Mouse (Mus musculus) stomach, embryonic 15.5 days (tissue): ENCODE results near the gene Syna. TPM values are rescaled to one million over a fixed set of nuclear protein-coding genes. Genes with fewer than 3 reads are reported as not detected.

Source experiments
- ATAC-seq: fragments of 200-750 bp; cut with Nextera tagmentation; 2 replicates; pipeline ENCODE4 v1.8.0; 2017; ENCODE audit warnings: low read depth, moderate number of reproducible peaks, moderate TSS enrichment; ENCODE audit not compliant: insufficient read depth, low FRiP score
- H3K27ac ChIP-seq: fragments of 300-500 bp; sonication (generic); 2 replicates; pipeline ENCODE4 v1.5.1; 2015; ENCODE audit warnings: mild to moderate bottlenecking, inconsistent platforms
- H3K27me3 ChIP-seq: fragments of 300-500 bp; sonication (generic); replicated peaks from 2 replicates; pipeline ENCODE4 v1.6.1; 2015; ENCODE audit warnings: inconsistent platforms
- H3K36me3 ChIP-seq: fragments of 300-500 bp; sonication (generic); 2 replicates; pipeline ENCODE4 v1.6.1; 2015; ENCODE audit warnings: inconsistent platforms
- H3K4me1 ChIP-seq: fragments of 300-500 bp; sonication (generic); 2 replicates; pipeline ENCODE4 v1.6.1; 2015; ENCODE audit warnings: inconsistent platforms
- H3K4me2 ChIP-seq: fragments of 300-500 bp; sonication (generic); 2 replicates; pipeline ENCODE4 v1.6.1; 2015; ENCODE audit warnings: mild to moderate bottlenecking, inconsistent platforms
- H3K4me3 ChIP-seq: fragments of 300-500 bp; sonication (generic); replicated peaks from 2 replicates; pipeline ENCODE4 v1.5.1; 2015; ENCODE audit warnings: inconsistent platforms
- H3K9ac ChIP-seq: fragments of 300-500 bp; sonication (generic); 2 replicates; pipeline ENCODE4 v1.6.1; 2015; ENCODE audit warnings: inconsistent platforms
- H3K9me3 ChIP-seq: fragments of 300-500 bp; sonication (generic); 2 replicates; pipeline ENCODE4 v1.6.1; 2016; ENCODE audit warnings: inconsistent platforms
- WGBS: fragments of 180-500 bp; shearing (Covaris S2); methylation state at CpG from one replicate; pipeline ENCODE4 v1.1.7; 2015; 5-methylcytosine and 5-hydroxymethylcytosine counted together
- polyA plus RNA-seq: library from polyadenylated mRNA; unstranded; fragments of >200 nt; fragmentation: Nextera tagmentation; extraction: Ambion mirVana; gene quantifications from 2 replicates; pipeline ENCODE4 v1.2.1, GENCODE M21; 2015

The Syna gene
- polyA plus RNA-seq, 1 experiment from 2014 or later: 0.09 TPM

DNA sequence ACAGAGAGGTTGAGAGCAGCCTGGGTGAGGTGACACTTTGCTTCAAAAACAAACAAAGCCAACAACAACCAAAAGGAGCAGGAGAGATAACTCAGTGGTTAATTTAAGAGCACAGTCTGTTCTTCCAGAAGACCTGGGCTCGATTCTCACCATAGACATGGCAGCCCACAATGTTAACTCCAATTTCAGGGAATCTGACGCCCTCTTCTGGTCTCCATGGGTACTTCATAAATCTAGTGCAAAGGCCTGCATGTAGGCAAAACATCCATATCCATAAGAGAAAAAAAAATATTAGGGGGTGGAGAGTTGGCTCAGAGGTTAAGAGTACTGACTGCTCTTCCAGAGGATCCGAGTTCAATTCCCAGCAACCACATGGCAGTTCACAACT is 14.7 kb downstream of the Syna start:
- Histone ChIP-seq H3K27me3 (no peaks in the 10 kb centered on the region), H3K36me3 (no peaks in the 10 kb centered on the region), H3K4me1 (peaks cover 35% of the 10 kb centered on the region), H3K9me3 (no peaks in the 10 kb centered on the region), H3K4me2 (no peak overlapping the region), H3K27ac (no peak overlapping the region), H3K4me3 (no peak overlapping the region), H3K9ac (no peak overlapping the region)
- 52% methylated on average over 3 of the region's 3 CpGs for WGBS
- no peak for ATAC-seq

- WGBS: 68% methylated on average over 19 of the region's 19 CpGs
- no peak overlapping the region for H3K4me3 ChIP-seq
- H3K9me3 ChIP-seq: no peaks in the 10 kb centered on the region
- H3K9ac ChIP-seq: no peak overlapping the region
- H3K4me2 ChIP-seq: no peak overlapping the region
- ATAC-seq: no peak
- H3K4me1 ChIP-seq: peaks cover 34% of the 10 kb centered on the region
- H3K27me3 ChIP-seq: no peaks in the 10 kb centered on the region
- no peaks in the 10 kb centered on the region for H3K36me3 ChIP-seq
- no peak overlapping the region for H3K27ac ChIP-seq
Observed at GRCm38 (mm10) chr5:134544516-134545241, 15.3 kb downstream of the Syna start.

DNA sequence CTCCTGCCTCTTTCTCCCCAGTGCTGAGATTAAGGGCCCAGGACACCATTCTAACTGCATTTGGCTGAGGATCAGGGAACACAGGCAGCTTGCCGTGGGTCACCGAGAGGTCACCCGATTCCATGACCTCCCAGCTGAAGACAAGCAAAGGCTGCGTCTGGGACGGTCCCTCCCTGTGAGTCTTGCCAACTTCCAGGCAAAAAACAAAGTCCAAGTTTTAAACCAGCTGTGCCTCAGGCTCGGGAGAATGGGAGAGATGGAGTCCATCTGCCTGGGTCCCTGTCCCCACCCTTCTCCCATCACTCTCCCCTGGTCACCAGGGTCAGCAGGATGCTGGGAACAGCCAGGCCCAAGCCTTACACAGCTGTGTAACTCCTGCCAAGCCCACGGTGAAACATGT is 18.3 kb downstream of the Syna start:
- 29% methylated on average over 7 of the region's 7 CpGs for WGBS
- Histone ChIP-seq H3K9ac (no peak overlapping the region), H3K4me2 (no peak overlapping the region), H3K27ac (peak overlapping the region; percentile 72), H3K4me3 (no peak overlapping the region), H3K36me3 (no peaks in the 10 kb centered on the region), H3K9me3 (no peaks in the 10 kb centered on the region), H3K4me1 (peaks cover 30% of the 10 kb centered on the region; the same call in 1 of the 2 replicates), H3K27me3 (no peaks in the 10 kb centered on the region)
- peak; percentile 61; the same call in 1 of the 2 replicates for ATAC-seq

GRCm38 (mm10) chr5:134540881-134541280 is 19.1 kb downstream of the Syna start:
- H3K27ac ChIP-seq: peak overlapping the region; percentile 70
- H3K9ac ChIP-seq: no peak overlapping the region
- H3K36me3 ChIP-seq: no peaks in the 10 kb centered on the region
- WGBS: 76% methylated on average over 6 of the region's 6 CpGs
- no peak overlapping the region for H3K4me3 ChIP-seq
- no peak for ATAC-seq
- H3K27me3 ChIP-seq: no peaks in the 10 kb centered on the region
- no peak overlapping the region for H3K4me2 ChIP-seq
- H3K9me3 ChIP-seq: no peaks in the 10 kb centered on the region
- H3K4me1 ChIP-seq: peaks cover 30% of the 10 kb centered on the region; the same call in 1 of the 2 replicates

GRCm38 (mm10) chr5:134539891-134540290 is 20.1 kb downstream of the Syna start:
- Histone ChIP-seq H3K9me3 (no peaks in the 10 kb centered on the region), H3K4me3 (no peak overlapping the region), H3K27ac (peak overlapping the region; percentile 81), H3K27me3 (no peaks in the 10 kb centered on the region), H3K4me2 (no peak overlapping the region), H3K9ac (no peak overlapping the region), H3K36me3 (peaks cover 2% of the 10 kb centered on the region), H3K4me1 (peaks cover 29% of the 10 kb centered on the region; the same call in 1 of the 2 replicates)
- peak; percentile 84 for ATAC-seq
- 8% methylated on average over 3 of the region's 3 CpGs for WGBS

- no peaks in the 10 kb centered on the region for H3K27me3 ChIP-seq
- no peak for ATAC-seq
- H3K4me2 ChIP-seq: no peak overlapping the region
- no peak overlapping the region for H3K27ac ChIP-seq
- H3K4me3 ChIP-seq: no peak overlapping the region
- H3K4me1 ChIP-seq: peaks cover 10% of the 10 kb centered on the region; the same call in 1 of the 2 replicates
- H3K9ac ChIP-seq: no peak overlapping the region
- WGBS: 86% methylated on average over 6 of the region's 6 CpGs
- peaks cover 15% of the 10 kb centered on the region for H3K36me3 ChIP-seq
- no peaks in the 10 kb centered on the region for H3K9me3 ChIP-seq
Observed at GRCm38 (mm10) chr5:134536036-134536435, 23.9 kb downstream of the Syna start.

DNA sequence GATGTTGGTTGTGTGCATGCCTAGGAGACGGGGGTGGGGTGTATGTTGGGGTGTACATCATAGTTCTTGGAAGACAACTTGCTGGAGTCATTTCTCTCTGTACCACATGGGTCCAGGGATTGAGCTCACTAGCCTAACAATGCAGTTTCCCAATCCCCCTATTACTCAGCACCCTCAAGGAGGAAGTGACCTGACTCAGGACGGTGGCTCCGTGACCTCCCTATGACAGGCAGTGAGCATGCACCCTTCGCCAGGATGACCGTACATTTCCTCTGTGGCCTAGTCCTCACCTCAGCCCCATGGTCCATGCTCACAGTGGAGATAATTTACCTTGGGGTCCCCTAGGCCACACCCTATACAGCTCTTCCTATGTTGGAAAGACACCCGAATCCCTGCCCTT is 27.6 kb downstream of the Syna start:
- peaks cover 17% of the 10 kb centered on the region for H3K36me3 ChIP-seq
- no peak overlapping the region for H3K4me2 ChIP-seq
- 89% methylated on average over 6 of the region's 6 CpGs for WGBS
- H3K9me3 ChIP-seq: no peaks in the 10 kb centered on the region
- no peak overlapping the region for H3K9ac ChIP-seq
- no peaks in the 10 kb centered on the region; the same call in 1 of the 2 replicates for H3K4me1 ChIP-seq
- no peak overlapping the region for H3K4me3 ChIP-seq
- no peaks in the 10 kb centered on the region for H3K27me3 ChIP-seq
- ATAC-seq: no peak
- no peak overlapping the region for H3K27ac ChIP-seq

DNA sequence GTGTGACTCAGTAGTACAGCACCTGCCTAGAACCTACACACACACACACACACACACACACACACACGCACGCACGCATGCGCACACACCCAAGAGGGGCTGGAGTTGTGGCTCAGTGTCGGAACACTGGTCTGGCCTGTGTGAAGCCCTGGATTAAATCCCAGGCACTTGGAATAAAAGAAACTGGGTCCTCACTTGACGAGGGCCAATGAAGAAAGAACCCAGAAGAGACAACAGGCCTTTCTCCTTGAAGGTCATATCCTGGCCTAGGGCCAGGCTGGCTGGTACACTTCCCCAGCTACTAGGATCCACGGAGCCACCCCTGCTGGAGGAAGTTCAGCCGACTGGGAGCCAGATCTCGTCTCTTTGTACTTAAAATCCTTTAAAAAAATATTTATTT is 28.4 kb downstream of the Syna start:
- Histone ChIP-seq H3K9ac (no peak overlapping the region), H3K4me2 (no peak overlapping the region), H3K4me3 (no peak overlapping the region), H3K4me1 (no peaks in the 10 kb centered on the region; the same call in 1 of the 2 replicates), H3K27me3 (no peaks in the 10 kb centered on the region), H3K9me3 (no peaks in the 10 kb centered on the region), H3K27ac (no peak overlapping the region), H3K36me3 (peaks cover 17% of the 10 kb centered on the region)
- WGBS: 80% methylated on average over 9 of the region's 9 CpGs
- ATAC-seq: no peak

DNA sequence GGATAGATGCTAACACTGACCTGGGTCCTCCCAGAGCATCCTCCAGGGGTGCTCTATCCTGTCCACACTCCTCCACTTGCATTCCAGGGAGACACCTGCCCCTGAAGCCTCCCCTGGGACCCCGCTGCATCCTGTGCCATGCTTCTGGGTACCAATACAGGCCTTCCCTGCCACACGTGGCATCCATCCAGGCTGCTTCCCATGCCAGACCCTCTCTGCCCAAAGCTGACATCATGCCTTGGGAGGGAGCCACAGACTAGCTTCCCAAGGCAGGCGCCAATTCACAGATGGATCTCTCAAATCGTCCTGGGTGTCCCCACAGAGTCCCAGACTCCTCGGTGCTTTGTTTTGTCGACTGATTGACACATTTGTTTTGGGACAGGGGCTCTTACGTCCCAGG is 29.1 kb downstream of the Syna start:
- no peaks in the 10 kb centered on the region for H3K27me3 ChIP-seq
- ATAC-seq: no peak
- 69% methylated on average over 7 of the region's 7 CpGs for WGBS
- H3K36me3 ChIP-seq: peaks cover 17% of the 10 kb centered on the region
- no peaks in the 10 kb centered on the region for H3K9me3 ChIP-seq
- H3K9ac ChIP-seq: no peak overlapping the region
- no peak overlapping the region for H3K27ac ChIP-seq
- no peak overlapping the region for H3K4me3 ChIP-seq
- H3K4me2 ChIP-seq: no peak overlapping the region
- H3K4me1 ChIP-seq: no peaks in the 10 kb centered on the region; the same call in 1 of the 2 replicates

DNA sequence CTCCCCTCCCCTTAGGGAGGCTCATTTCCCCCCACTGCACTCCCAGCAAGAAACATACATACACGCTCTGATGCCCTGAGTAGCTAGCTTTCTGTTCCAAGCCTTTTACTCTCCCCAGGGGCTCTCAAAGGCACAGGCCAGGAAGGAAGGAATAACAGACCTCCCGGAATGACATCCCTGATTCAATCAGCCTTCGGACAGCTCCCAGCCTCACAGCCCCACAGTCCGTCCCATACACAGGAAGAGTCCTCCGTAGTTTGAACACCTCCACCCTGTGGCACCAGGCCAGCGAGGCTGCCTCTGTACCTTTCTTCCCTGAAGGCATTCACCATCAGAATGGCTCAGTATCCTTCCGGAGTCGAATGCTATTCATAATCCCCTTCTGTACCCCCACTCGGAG is 31.5 kb downstream of the Syna start:
- ATAC-seq: no peak
- WGBS: 48% methylated on average over 9 of the region's 9 CpGs

GRCm38 (mm10) chr5:134525971-134526711 is 33.8 kb downstream of the Syna start:
- no peak for ATAC-seq
- Histone ChIP-seq H3K4me1 (no peaks in the 10 kb centered on the region; the same call in 1 of the 2 replicates), H3K27ac (no peak overlapping the region), H3K9ac (no peak overlapping the region), H3K4me3 (no peak overlapping the region), H3K27me3 (no peaks in the 10 kb centered on the region), H3K4me2 (no peak overlapping the region), H3K9me3 (no peaks in the 10 kb centered on the region), H3K36me3 (peaks cover 2% of the 10 kb centered on the region)
- 92% methylated on average over 15 of the region's 15 CpGs for WGBS

More for the DNA sequence above, 31.5 kb downstream of the Syna start:
- H3K27me3 ChIP-seq: no peaks in the 10 kb centered on the region
- no peak overlapping the region for H3K27ac ChIP-seq
- peaks cover 6% of the 10 kb centered on the region; the same call in 1 of the 2 replicates for H3K36me3 ChIP-seq
- H3K4me3 ChIP-seq: no peak overlapping the region
- no peaks in the 10 kb centered on the region; the same call in 1 of the 2 replicates for H3K4me1 ChIP-seq
- H3K4me2 ChIP-seq: no peak overlapping the region
- no peak overlapping the region for H3K9ac ChIP-seq
- H3K9me3 ChIP-seq: no peaks in the 10 kb centered on the region

DNA sequence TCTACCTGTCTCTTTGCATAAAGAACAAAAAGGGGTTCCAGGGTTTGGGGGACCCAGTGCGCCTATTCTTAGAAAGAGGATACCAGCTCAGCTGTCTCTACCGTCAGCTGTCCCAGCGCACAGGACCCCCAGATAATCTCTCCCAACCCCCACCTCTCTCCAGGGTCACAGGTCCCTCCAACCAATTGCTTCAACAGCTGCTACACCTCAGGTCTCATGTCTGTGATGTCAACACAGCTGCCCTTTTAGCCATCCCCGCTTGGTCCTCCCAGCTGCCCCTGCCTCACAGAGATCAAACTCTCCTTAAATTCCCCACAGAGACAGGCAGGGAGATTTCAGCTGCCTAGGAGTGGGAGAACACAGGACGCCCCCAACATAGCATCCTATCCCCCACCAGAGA is 36.2 kb downstream of the Syna start:
- Histone ChIP-seq H3K27ac (no peak overlapping the region), H3K36me3 (no peaks in the 10 kb centered on the region; the same call in 1 of the 2 replicates), H3K9me3 (no peaks in the 10 kb centered on the region), H3K4me3 (no peak overlapping the region), H3K4me2 (no peak overlapping the region), H3K4me1 (no peaks in the 10 kb centered on the region; the same call in 1 of the 2 replicates), H3K27me3 (no peaks in the 10 kb centered on the region), H3K9ac (no peak overlapping the region)
- no peak for ATAC-seq
- 72% methylated on average over 5 of the region's 5 CpGs for WGBS
